Mouse (Mus musculus) adrenal gland (tissue): ENCODE data around the gene Mfsd2a.

Source experiments
- intact Hi-C: fragments of 180-260 bp; cut with DNase I; formaldehyde crosslinking; loops from one replicate; pipeline ENCODE4 v1.15.1; 2025

The Mfsd2a gene

DNA sequence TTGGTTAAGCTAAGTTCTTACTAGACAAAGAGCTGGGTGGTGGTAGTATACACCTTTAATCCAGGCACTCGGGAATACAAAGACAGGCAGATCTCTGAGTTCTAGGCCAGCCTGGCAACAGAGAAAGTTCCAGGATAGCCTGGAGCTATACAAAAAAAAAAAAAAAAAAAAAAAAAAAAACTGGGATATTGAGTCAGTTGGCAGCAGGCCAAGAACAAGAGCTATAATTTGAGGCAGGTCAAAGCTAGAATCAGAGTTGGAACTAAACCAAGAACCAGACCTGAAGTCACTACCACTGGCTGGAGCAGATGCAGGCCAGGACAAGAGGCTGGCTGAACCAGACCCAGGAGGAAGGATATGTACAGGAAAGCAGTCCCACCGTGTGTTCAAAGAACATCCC, 19.7 kb upstream of the Mfsd2a start:
- intact Hi-C loops, result loop anchor here (5.0 to 10.0 kb wide), 2 partner anchors 68 to 166 kb away; no protein-coding TSS in a partner anchor

DNA sequence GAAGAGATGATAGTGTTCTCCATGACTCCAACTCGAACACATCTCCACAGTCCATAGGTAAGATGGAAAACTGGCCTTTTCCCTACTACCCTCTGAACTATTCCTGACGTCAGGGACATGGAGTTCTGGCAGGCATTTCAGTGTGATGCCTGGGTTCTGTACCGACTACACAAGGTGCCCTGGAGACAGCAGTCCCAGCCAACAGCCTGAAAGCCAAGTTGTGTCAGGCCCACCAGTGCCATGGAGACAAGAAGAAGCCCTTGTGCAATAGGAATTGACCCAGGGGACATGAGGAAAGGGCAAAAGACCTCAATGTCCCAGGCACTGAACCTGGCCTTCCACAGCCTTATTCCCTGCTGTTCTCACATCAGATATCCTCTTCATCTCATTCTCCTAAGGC, 18.8 kb upstream of the Mfsd2a start:
- intact Hi-C loops, result loop anchor here (5.0 to 10.0 kb wide), 2 partner anchors 68 to 165 kb away; no protein-coding TSS in a partner anchor

DNA sequence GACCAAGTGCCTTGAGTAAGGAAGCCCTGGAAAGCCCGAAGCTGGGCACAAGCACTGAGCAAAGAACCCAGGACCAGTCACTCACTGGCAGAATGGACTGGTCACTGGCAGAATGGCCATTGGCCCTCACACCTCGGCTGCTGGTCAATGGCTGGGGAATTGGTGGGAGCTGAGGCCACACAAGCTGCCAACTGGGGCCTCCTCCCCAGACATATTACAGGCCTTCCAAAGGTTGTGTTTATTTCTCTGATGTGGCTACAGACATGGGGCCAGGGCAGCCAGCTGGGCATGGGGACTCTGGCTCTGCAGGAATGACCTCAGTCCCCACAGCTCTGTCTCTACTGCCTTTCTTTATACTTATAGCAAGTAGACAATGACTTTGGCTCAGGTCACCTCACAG, 17.9 kb upstream of the Mfsd2a start:
- intact Hi-C loops, result no loop called here

DNA sequence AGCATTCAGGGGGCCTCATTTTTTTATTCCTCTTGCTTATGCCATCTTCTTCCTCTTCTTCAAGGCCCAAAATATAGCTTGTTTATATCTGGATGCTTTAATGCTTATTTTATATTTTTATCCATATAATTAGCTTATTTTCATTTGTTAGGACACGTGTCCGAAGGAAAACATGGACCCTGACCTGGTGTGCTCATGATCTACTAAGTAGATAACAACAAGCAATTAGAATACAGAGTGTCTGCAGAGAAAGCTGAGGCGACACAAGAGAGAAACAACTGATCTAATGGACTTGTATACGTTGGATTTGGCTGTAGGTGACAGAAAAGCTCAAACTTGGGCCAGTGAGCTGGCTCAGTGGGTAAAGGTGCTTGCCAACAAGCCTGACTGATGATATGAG, 15.9 kb upstream of the Mfsd2a start:
- intact Hi-C loops, result no loop called here

DNA sequence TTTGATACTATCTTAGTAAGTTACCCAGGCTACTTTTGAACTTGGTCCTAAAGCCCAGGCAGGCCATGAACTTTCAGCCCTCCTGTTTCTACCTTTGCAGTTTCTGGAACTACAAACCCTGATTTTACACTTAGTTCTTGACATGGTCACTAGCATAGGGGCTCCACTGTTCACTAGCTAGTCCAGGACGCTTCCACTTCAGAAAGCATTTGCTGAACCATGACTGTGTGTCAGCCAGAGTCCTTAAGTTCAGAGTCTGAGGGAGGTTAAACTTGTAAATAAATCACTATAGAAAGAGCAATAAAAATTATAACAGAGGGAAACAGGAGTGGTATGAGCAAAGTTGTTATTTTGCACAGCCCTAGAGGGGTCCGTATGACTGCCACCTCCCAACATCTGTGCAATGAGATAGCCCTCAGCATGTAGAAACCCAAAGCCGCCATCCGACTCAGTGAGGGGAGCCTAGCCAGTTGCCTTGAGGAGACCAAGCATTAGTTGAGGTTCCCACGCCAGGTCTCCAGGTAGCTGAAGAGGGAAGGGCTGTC, 14.1 kb upstream of the Mfsd2a start:
- intact Hi-C loops, result no loop called here

DNA sequence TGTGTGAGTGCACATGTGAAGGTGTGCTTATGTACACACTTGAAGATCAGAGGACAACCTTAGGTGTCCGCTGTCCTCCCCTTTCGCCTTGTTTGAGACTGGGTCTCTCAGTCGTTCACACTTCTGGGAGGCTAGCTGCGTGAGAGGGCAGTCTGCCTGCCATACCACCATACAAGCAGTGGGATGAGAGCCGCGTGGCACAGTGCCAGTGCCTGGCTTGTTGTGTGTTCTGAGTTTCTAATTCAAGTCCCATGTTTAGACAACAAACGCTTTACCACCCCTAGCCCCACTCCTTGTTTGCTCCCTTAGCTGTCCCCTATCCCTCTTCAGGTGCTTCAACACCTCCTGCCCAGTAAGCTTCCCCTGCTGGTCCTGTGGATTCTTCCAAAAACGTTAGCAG, 11.1 kb upstream of the Mfsd2a start:
- intact Hi-C loops, result no loop called here

DNA sequence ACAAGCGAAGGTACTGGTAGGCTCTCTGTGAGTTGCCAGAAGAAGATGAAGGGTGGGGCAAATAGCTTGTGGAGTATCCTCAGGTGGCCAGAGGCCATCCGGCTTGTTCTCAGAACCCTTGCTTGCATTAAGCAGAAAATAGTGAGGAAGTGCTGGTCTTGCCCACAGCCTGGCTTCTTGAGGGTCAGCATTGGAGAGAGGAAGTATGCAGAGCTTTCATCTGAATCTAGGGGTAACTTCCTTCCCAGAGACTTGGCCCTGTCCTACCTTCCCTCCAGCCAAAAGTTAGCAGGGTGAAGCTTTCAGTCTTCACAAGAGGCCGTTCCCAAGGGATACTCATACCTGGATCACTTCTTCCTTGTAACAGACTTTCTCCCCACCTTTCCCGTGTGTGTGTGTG, 10.7 kb upstream of the Mfsd2a start:
- intact Hi-C loops, result no loop called here

DNA sequence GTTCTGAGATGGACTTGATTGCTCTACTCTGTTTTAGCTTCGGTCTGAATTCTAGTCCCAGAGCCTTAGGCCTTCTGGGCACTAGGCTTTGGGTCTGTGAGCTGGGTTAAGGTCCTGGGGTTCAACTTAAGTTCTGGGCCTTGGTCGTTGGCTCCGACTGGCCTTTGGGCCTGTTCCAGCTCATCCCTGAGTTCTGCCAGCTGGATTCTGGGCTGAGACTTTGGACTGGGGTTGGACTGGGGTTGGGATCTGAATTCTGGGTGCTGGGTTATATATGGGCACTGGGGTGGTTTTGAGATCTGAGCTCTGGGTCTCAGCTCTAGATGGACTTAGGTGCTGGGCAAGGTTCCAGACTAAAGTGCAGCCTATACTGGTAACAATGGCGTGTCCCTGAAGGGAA, 10.2 kb upstream of the Mfsd2a start:
- intact Hi-C loops, result no loop called here

DNA sequence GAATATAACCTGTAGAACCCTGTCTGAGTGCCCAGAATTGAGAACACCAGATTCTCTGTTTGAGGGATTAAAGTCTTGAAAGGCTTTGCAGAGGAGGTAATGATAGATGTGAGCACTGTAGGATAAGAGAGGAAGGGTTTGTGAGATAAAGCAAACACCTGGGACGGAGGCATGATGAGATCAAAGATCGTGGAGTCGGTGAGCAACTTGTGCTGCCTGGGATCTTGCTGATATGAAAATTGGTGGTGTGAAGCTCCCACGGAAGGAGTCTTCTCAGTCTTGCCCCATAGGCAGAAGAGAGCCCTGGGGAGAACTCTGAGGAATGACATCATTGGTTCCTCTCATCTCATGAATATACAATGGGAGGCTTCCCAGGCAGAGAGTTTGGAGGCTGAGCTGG, 7.1 kb upstream of the Mfsd2a start:
- intact Hi-C loops, result no loop called here

DNA sequence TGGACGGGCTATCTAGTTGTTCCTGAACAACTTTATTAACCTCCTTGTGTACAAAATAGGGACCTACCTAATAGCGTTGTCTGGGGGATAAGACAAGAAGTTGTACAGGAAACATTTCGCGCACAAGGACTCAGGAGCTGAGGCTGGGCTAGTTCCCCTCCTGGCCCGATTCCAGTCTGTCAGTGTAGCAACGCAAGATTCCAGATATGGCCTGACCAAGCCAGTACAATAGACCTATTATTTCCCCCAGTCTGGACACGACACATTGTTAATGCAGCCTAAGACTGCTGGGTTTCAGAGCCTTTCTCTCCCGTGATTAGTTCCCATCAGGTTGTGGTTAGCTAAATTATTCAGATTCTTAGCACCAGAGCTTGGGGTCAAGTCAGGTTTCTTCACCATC, 1.8 kb upstream of the Mfsd2a start:
- intact Hi-C loops, result no loop called here

DNA sequence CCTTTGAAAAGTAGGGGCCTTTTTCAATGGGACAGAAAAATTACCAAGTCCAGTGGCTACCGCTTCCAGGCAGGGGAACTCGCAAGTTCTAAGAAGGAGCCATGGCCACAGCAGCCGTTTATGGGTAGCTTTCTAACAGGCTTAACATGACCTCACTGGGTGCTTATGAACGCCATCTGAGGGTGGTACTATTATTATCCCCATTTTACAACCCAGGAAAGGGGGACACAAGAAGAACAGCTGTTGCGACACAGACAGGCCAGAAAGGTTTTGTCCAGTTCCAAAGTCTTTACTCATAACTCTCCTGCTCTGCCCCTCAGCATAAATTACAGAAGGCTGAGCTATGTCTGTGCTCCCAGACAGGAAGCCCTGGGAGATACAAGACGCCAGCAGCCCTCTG, 601 bp upstream of the Mfsd2a start:
- intact Hi-C loops, result no loop called here

DNA sequence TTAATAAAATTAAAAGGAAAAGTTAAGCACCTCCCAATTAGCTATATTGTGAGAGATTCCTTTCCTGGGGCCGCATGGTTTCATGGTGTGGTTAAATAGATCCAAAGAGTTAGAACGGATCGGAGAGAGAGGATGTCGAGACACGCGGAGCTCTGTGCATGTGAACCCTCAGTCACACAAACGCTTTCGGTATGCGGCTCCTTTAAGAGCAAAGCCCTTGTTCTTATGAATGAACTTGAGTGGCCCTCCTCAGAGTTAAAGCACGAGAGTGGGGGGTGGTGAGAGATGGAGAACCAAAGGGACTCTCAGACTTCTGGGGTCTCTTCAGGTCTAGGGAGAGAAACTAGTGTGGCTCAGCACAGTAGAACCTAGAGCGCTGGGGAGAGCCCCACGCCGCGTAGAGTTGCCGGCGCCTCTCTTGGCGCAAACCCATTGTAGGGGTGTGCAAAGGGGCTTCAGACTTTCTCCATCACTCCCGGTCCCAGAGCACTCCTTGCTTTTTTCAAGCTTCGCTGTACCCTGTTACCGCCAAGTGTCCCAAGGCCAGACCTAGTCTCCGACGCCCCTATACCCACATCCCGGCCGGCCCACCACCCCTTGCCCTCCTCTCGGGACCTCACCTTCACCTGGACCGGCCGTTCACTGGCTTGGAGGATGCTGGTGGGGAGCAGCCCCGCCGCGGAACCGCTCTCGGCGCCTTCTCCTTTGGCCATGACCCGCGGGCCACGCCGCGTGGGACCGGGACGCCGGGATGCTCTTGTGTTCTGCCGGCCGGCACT, 478 bp downstream of the Mfsd2a start:
- intact Hi-C loops, result no loop called here

DNA sequence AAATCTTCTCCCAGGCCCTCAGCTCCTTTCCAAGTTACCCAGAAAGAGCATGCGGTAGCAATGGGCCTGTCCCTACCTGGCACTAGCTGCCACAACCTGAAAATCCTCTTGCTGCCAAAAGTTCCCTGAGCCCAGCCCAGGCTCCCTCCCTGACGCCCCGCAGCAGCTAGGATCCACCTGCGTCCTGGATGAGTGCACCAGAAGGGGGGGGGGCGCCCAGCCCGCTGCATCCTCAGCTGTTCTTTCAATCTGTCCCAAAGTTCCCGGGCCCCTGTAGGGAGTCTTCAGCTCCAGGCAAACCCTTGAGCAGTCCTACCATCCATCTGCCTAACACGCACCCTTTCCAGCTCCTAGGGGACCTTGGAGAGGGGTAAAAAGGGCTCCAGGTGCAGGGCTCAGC, 1.2 kb downstream of the Mfsd2a start:
- intact Hi-C loops, result no loop called here

DNA sequence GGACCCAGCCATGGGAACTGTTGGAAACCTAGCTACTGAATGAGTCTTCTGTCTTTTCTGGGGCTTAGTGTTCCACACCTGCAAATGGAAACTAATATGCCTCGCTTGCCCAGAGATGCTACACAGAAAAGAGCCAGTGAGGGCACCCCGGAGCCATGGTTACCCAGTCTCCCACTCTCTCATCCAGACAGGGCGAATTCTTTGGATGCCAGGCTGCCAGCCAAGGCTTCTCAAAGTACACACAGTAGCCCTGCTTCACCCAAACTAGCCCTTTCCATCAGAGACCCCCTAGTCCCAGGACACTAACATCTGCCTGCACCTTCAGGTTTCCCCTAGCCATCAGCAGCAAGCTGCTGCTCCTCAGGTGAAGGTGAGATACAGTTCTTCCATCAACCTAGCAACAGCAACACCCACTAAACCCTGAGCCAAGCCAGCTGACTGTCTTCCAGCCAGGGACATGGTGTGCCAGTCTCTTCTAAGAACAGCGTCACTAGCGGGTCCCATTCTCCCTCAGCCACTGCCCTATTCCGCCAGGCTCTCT, 2.4 kb downstream of the Mfsd2a start:
- intact Hi-C loops, result no loop called here

DNA sequence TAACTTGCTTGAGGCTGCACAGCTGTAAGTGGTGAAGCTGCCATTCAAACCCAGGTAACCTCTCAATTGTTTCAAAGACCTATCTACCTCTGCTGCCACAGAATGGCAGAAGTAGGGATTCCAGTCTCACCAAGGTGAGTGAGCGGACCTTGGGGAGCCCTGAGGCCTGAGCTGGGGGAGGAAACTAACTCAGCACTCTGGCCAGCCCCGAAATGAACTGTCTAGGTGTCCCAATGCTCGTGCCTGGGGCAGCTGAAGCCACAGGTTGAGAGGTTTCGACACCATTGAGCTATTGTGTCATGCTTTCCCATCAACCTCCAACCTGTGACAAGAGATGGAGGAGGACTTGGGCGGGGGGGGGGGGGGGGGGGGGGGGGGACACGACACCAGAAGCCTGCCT, 4.7 kb downstream of the Mfsd2a start:
- intact Hi-C loops, result no loop called here

DNA sequence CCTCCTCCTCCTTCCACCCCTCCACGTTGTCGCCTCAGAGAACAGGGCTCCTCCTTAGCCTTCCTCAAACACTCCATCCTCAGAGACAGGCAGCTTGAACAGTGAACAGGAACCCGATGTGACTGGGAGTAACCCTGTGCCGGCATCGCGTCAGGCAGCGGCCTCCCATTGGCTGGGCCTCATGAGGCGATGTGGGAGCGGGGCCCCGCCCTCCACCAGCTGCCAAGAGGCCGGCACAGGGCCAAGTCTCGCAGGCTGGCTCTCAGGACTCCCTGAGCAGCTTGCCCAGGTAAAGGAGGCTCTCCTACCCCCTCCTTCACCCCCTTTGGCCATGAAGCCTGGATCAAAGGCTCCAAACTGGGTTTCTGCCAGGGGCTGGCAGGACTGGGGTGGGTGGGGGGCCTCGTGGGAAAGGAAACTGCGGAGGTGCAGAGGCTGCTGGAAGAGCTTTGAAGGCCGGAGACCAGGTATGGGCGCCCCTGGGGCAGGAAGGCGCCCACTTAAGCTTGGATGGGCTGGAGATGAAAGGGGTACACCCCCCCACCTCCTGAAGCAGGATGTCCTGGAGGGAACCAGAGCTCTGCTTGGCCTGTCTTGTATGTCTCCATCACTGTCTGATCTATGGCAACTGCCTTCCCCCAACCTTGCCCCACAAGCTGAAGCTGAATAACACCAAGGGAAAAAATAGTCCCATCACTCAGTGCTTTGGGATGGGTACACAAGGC, 5.4 kb downstream of the Mfsd2a start:
- intact Hi-C loops, result no loop called here

DNA sequence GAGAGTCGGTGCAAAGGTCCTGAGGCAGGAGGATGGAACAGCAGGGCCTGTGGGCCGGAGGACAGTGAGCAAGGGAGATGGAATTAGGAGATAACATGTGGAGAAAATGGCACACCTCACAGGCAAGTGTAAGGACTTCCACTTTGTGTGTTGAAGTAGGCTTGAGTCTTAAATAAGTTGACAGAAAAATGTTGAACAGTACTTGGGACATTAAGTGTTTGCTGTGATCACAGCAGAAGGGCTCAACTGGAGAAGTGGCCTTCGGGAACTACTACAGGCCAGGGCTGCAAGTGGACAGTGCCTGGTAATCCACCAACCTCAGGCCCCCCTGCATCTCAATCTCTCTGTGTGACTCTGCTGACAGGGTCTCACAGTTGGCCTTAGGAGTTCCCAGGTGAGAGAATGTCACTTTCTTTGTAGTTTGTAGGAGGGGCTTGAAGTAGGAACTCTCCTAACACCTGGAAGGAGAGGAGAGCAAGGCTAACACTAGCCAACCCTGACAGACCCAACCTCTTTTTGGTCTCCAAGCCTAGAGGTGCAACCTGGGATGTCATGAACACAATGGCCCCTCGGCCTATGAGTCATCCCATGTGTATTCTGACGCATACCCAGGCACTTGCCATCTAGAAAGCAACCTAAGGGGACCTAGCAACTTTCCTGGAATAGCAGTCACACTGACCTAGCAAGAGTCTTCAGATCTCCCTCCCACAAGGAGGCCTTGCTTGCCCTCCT, 6.1 kb downstream of the Mfsd2a start:
- intact Hi-C loops, result no loop called here

DNA sequence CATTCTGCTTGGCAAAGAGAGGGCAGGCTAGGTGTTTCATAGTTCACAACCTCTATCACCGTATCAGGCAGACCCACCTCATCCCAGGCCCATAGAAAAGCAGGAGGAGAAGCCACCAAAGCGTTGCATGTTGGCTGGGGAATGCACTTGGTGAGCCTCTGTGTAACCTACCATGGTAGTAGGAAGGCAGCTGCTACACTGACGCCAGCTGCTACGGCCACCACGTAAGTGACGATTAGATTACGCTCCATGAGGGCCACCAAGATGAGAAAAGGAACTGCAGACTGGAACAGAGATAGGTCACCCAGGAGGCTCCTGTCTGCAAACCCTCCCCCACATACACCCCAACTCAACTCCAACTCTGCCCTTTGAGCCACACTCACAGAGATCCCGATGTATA, 11.9 kb downstream of the Mfsd2a start:
- intact Hi-C loops, result no loop called here

DNA sequence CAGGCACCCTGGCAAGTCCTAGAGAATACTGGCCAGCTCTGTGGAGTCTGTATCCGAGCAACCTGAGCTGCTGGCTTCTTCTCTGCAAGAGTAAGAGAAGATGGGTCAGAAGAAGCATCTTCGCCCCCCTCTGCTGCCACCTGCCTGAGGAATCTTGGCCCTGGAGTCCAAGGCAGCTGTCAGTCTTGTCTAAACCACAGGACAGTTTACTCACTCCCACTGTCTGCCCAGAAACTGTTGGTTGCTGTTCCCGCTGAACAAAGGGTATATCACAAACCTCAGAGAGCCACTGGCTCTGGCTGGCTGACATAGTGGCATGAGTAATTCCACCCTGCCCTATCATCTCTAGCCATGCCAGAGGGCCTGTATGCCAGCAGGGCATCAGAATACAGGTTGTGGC, 13.8 kb downstream of the Mfsd2a start:
- intact Hi-C loops, result no loop called here

DNA sequence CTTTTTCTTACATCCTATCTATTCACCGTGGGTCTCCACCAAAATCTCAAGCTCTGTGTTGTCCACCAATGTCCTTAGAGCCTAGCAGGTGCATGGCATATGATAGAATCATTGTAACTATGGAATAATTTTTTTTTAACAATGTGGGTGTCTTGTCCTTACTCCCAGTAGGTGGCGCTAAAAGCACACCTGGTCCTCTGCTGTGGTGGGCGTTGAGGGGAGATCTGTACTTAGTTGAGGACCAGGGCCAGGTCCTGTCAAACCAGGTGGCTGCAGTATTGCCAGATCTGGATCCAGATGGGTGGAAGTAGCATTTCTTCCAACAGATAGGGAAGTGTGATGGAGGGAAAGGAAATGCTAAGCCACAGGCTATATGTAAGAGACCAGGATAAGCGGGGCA, 16.6 kb downstream of the Mfsd2a start:
- intact Hi-C loops, result loop anchor here (2.0 to 5.0 kb wide), 2 partner anchors 40 to 143 kb away; no protein-coding TSS in a partner anchor

DNA sequence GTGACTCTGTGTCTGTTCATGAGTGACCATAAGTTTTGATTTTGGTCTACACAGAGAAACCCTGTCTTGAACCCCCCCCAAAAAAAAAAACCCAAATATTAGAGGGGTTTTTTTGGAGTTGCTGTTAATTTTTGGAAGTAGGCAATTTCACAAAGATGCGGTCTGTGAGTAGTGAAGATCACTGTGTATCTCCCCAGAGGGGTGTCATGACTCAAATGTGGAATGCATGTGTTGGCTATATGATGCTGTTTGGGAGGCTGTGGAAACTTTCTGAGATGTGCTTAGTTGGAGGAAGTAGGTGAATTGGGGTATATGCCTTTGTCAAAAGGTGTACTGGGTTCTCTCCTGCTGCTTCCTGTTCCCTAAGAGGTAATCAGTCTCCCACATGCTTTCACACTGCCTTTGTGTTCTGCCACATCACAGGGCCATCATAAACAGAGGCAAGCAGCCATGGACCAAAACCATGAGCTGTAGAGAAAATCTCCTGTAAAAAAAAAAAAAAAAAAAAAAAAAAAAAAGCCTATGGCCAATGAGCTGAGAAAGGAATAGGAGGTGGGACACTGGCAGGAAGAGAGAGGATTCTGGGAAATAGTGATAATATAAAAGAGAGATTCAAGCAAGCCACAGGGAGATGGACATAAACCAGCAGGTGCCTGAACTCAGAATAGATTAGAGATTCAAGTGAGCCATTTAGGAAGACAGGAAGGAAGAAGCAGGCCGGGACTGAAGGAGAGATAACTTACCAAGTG, 21.8 kb downstream of the Mfsd2a start:
- intact Hi-C loops, result no loop called here
